Mouse (Mus musculus): Measurements from ENCODE around the gene Csad.

Csad gene

GRCm38 (mm10) chr15:102167620-102168021, 36.9 kb downstream of the Csad start:
- ChIA-PET CTCF (interaction anchor here (0.6 to 2.1 kb wide), 5 partner anchors 11 to 102 kb away, joined by 3 to 7 read pairs (median 4); no protein-coding TSS in a partner anchor), POLR2A (interaction anchor here in 3 of 4 experiments (0.9 to 2.1 kb wide), 5 partner anchors 11 to 72 kb away, joined by 3 to 8 read pairs (median 3); no protein-coding TSS in a partner anchor)

- POLR2A ChIA-PET: interaction anchor here (0.6 to 2.0 kb wide), 14 partner anchors 10 to 133 kb away, joined by 3 to 10 read pairs (median 4); partner anchors contain the start of genes Soat2 (in 1 of the 4) and Zfp740 (in 1 of the 4)
- CTCF ChIA-PET: interaction anchor here (0.5 to 2.2 kb wide), 9 partner anchors 13 to 132 kb away, joined by 3 to 11 read pairs (median 3); no protein-coding TSS in a partner anchor
These were observed 38.9 kb downstream of the Csad start for GRCm38 (mm10) chr15:102165468-102166100.

DNA sequence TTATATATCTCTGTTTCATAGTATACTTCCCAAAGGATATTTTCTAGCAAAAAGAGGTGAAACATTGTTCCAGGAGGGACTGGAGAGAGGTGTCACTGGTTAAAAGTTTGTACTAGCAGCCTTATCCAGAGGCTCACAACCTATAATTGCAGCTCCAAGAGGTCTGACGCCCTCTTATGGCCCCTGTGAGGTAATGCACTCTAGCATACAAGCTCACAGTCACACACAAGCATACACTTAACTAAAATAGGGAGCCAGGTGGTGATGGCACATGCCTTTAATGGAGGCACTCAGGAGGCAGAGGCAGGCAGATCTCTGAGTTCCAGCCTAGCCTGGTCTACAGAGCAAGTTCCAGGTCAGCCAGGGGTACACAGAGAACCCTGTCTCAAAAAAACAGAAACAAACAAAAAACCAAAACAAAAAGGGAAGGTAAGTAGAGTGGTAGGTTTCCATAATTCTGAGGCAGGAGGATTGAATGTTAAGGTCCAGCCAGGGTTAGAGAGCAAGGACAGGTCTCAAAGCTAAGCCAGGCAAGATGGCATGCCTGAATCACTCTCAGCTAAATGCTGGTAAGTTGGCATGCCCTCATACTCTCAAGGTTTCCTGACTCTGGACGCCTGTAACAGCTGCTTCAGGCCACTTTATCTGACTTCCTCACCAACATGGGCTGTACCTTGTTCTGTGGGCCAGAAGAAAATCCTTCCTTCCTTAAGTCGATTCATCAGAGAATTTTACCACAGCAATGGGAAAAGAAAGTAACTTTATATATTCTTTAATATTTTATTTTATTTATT, 40.4 kb downstream of the Csad start:
- CTCF ChIA-PET: interaction anchor here (0.5 to 3.8 kb wide), 15 partner anchors 10 to 148 kb away, joined by 3 to 20 read pairs (median 3); partner anchors contain the start of gene Soat2 (in 1 of the 4)
- POLR2A ChIA-PET: interaction anchor here in 3 of 4 experiments (0.9 to 1.5 kb wide), 5 partner anchors 15 to 61 kb away, joined by 3 to 4 read pairs (median 3); no protein-coding TSS in a partner anchor

GRCm38 (mm10) chr15:102160415-102161060, 44.0 kb downstream of the Csad start:
- ChIA-PET CTCF (interaction anchor here in 3 of 4 experiments (0.7 to 2.0 kb wide), 7 partner anchors 8 to 156 kb away, joined by 3 to 5 read pairs (median 4); partner anchors contain the start of gene Csad (in 1 of the 3)), POLR2A (interaction anchor here in 2 of 4 experiments (0.8 to 2.8 kb wide), 11 partner anchors 11 to 310 kb away, joined by 3 to 9 read pairs (median 3); partner anchors contain the start of genes Spryd3 (in 2 of the 2), Myg1 (in 1 of the 2), Pcbp2 (in 1 of the 2) and Soat2 (in 1 of the 2))

GRCm38 (mm10) chr15:102156836-102157235, 47.7 kb downstream of the Csad start:
- CTCF ChIA-PET: interaction anchor here (0.5 to 4.5 kb wide), 32 partner anchors 9 to 892 kb away, joined by 3 to 34 read pairs (median 4); partner anchors contain the start of gene Tns2 (in 1 of the 4)
- POLR2A ChIA-PET: interaction anchor here in 3 of 4 experiments (0.5 to 7.0 kb wide), 48 partner anchors 9 to 922 kb away, joined by 3 to 38 read pairs (median 4); partner anchors contain the start of genes Spryd3 (in 3 of the 3), Csad (in 2 of the 3), Zfp740 (in 2 of the 3) and Igfbp6 (in 1 of the 3)

DNA sequence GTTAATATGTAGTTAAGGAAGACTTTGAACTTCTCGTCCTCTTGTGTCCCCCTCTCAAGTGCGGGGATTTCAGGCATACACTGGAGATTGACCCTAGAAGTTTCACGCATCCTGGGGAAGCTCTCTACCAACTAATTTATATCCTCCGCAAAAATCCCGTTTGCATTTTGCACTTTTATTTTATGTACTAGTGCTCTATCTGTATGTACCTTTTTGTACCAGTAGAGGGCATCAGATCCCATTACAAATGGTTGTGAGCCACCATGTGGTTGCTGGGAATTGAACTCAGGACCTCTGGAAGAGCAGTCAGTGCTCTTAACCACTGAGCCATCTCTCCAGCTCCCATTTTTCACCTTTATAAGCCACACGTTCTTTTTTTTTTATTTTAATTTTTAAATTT, 49.5 kb downstream of the Csad start:
- POLR2A ChIA-PET: interaction anchor here in 1 of 4 experiments (0.8 to 7.0 kb wide), 8 partner anchors 12 to 81 kb away, joined by 3 to 38 read pairs (median 3); partner anchors contain the start of gene Spryd3

DNA sequence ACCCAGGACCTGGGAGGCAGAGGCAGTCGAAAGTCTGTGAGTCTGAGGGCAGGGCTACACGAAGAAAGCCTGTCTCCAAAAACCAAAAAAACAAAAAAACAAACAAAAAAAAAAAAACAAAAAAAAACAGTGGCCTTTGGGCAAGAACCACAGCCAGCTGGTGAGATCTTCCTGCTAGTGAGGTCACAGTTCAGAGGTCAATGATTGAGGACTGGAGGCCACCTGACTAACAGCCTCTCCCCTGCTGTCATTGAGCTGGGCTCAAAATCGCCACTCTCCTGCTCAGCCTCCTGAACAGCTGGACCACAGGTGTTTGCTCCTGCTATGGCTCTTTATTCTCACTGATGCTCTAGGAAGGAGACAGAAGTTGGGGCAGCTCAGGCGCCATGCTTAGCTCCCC, 51.9 kb downstream of the Csad start:
- CTCF ChIA-PET: interaction anchor here (0.5 to 3.4 kb wide), 21 partner anchors 9 to 1041 kb away, joined by 3 to 17 read pairs (median 3); partner anchors contain the start of gene Igfbp6 (in 1 of the 4)
- POLR2A ChIA-PET: interaction anchor here (0.5 to 7.0 kb wide), 26 partner anchors 10 to 253 kb away, joined by 3 to 38 read pairs (median 4); partner anchors contain the start of genes Csad (in 1 of the 4), Eif4b (in 1 of the 4), Espl1 (in 1 of the 4) and Sp1 (in 1 of the 4)

More for the DNA sequence above, 49.5 kb downstream of the Csad start:
- CTCF ChIA-PET: interaction anchor here in 3 of 4 experiments (0.8 to 4.5 kb wide), 7 partner anchors 9 to 70 kb away, joined by 3 to 34 read pairs (median 3); no protein-coding TSS in a partner anchor

GRCm38 (mm10) chr15:102150301-102151135, 54.0 kb downstream of the Csad start, which contains the start of gene Soat2:
TSS of gene Soat2 (plus strand) at chr15:102150526.
- ChIA-PET CTCF (interaction anchor here in 3 of 4 experiments (0.5 to 3.5 kb wide), 14 partner anchors 13 to 735 kb away, joined by 3 to 19 read pairs (median 4); partner anchors contain the start of gene Sp1 (in 1 of the 3)), POLR2A (interaction anchor here (0.5 to 3.8 kb wide), 61 partner anchors 9 to 367 kb away, joined by 3 to 18 read pairs (median 4); partner anchors contain the start of genes Spryd3 (in 3 of the 4), Csad (in 2 of the 4), Tns2 (in 2 of the 4) and Eif4b (in 1 of the 4))

DNA sequence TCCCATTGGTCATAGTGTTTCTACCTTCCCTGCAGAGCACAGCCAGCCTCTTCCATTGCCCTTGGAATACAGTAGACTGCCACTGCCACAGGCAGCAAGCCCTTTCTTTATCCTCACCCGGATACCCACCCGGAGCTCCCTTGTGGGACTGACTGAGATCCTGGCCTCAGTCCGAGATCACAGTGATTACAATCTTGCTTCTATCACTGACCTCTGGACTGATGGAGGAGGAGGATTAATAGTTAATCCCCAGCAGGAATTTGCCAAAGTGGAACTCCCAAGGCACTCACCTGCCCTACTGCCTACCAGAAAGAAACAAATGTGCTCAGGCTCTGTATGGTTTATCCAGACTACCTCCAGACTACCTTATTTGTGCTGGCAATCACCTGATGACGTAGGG, 55.0 kb downstream of the Csad start:
- POLR2A ChIA-PET: interaction anchor here (0.6 to 3.8 kb wide), 49 partner anchors 8 to 221 kb away, joined by 3 to 18 read pairs (median 4); partner anchors contain the start of genes Spryd3 (in 3 of the 4), Csad (in 2 of the 4), Tns2 (in 2 of the 4) and Eif4b (in 1 of the 4)
- CTCF ChIA-PET: interaction anchor here in 3 of 4 experiments (0.7 to 3.5 kb wide), 8 partner anchors 39 to 736 kb away, joined by 3 to 19 read pairs (median 4); partner anchors contain the start of gene Sp1 (in 1 of the 3)

- ChIA-PET POLR2A (interaction anchor here in 3 of 4 experiments (0.6 to 3.8 kb wide), 8 partner anchors 9 to 77 kb away, joined by 3 to 18 read pairs (median 6); partner anchors contain the start of gene Spryd3 (in 3 of the 3)), CTCF (interaction anchor here (0.6 to 3.5 kb wide), 15 partner anchors 9 to 164 kb away, joined by 3 to 19 read pairs (median 4); partner anchors contain the start of genes Tns2 (in 2 of the 4) and Spryd3 (in 1 of the 4))
These were observed 56.7 kb downstream of the Csad start for GRCm38 (mm10) chr15:102147674-102148402.

DNA sequence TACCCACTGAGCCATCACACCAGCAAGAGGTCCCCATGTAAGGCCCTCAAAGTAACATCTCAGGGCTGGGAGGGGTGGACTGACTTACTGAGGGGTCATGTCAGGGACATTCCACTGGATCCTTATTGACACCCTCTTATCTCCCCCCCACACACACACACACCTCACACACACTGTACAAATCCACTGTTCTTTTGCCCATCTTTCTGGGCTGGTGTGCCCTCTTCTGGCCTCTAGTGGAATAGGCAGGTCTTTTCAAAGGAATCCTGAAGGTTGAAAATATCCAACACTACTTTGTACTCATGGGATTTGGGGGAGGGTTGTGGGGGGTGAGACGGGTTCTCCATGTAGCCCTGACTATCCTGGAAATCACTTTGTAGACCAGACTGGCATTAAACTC, 57.6 kb downstream of the Csad start:
- ChIA-PET POLR2A (interaction anchor here in 3 of 4 experiments (0.6 to 3.8 kb wide), 8 partner anchors 11 to 78 kb away, joined by 3 to 18 read pairs (median 6); partner anchors contain the start of gene Spryd3 (in 2 of the 3)), CTCF (interaction anchor here (0.6 to 3.0 kb wide), 18 partner anchors 8 to 173 kb away, joined by 3 to 11 read pairs (median 4); partner anchors contain the start of genes Tns2 (in 2 of the 4) and Spryd3 (in 1 of the 4))

GRCm38 (mm10) chr15:102146089-102146488, 58.4 kb downstream of the Csad start:
- ChIA-PET CTCF (interaction anchor here (0.6 to 3.0 kb wide), 22 partner anchors 7 to 1316 kb away, joined by 3 to 10 read pairs (median 4); partner anchors contain the start of genes Spryd3 (in 2 of the 4) and Tns2 (in 2 of the 4)), POLR2A (interaction anchor here in 3 of 4 experiments (0.6 to 2.4 kb wide), 11 partner anchors 10 to 100 kb away, joined by 3 to 8 read pairs (median 3); partner anchors contain the start of gene Spryd3 (in 1 of the 3))

- ChIA-PET CTCF (interaction anchor here in 3 of 4 experiments (0.7 to 3.0 kb wide), 7 partner anchors 9 to 79 kb away, joined by 3 to 9 read pairs (median 4); partner anchors contain the start of genes Tns2 (in 2 of the 3) and Spryd3 (in 1 of the 3)), POLR2A (interaction anchor here in 2 of 4 experiments (0.5 to 2.4 kb wide), 4 partner anchors 11 to 82 kb away, joined by 3 to 7 read pairs (median 4); no protein-coding TSS in a partner anchor)
These were observed 59.2 kb downstream of the Csad start for GRCm38 (mm10) chr15:102145330-102145729.

DNA sequence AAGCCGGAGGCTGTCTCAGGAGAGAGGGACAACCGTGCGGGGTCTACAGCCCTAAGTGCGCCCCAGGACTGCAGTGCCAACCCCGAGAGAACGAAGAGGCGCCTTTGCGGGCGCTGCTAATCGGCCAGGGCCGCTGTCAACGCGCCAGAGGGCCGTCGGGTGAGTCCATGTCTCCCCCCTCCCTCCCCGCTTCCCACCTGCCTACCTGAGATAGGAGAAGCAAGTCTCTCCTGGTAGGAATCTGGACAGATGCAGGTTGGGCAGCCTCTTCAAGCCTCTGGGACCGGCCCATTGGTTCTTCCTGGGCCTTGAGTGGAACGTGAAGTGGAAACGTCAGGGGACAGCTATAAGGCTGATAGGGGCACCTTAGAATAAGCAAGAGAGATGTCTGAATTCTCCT, 59.8 kb downstream of the Csad start:
- POLR2A ChIA-PET: interaction anchor here in 2 of 4 experiments (0.5 to 2.4 kb wide), 3 partner anchors 12 to 81 kb away, joined by 4 to 7 read pairs (median 6); no protein-coding TSS in a partner anchor
- CTCF ChIA-PET: interaction anchor here in 2 of 4 experiments (1.5 to 2.2 kb wide), 2 partner anchors 37 to 80 kb away, joined by 3 to 5 read pairs; no protein-coding TSS in a partner anchor

Data from embryonic stem cell, embryonic (primary cell).